Mouse (Mus musculus) thymus, postnatal 4 days (tissue): ENCODE measurements at regions not wholly inside any gene's neighbourhood (a gene's known extent, or its start where the extent isn't known, plus 50 kb on each side); places are given as distances from the start of the nearest gene placed in this dataset.
A peak's percentile ranks its signal among the peaks of the same experiment; 100 is the strongest.

Experiments used
- DNase-seq: peaks from one replicate; pipeline ENCODE4 v3.0.0; 2021

DNA sequence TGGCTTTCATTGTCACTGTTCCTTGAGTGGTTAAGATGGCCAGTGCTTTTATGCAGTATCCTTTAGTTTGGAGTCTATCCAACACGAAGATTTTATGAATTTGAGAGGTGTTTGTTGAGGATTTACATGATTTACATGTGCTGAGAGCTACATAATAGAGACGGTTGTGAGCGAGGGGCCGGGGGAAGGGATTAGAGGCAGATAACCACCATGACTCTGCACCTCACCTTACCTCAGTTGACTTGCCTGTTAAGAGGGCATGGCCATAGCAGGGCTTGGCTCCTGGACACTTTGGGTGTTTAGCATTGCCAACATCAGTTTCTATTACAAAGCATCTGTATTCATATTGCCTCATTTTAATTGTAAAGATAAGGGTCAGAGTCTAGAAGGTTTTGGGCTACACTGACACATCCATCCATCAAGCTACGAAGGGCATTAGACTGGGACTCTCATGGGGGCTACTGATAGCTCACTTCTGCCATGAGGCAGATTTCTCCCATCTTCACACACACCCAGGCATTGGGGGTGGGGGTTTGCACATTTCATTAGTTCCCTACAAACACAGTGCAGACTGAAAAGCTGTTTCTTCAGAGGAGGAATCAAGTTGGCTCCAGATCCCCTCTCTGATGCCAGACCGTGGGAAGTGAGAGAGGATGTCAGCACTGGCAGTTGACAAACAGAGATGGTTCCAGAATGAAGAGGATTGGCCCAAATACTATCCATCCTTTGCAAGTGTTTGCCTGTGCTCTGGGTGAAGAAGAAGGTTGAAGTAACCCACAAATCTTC is 139.9 kb downstream of the Gm11011 start:
- no peak for DNase-seq

DNA sequence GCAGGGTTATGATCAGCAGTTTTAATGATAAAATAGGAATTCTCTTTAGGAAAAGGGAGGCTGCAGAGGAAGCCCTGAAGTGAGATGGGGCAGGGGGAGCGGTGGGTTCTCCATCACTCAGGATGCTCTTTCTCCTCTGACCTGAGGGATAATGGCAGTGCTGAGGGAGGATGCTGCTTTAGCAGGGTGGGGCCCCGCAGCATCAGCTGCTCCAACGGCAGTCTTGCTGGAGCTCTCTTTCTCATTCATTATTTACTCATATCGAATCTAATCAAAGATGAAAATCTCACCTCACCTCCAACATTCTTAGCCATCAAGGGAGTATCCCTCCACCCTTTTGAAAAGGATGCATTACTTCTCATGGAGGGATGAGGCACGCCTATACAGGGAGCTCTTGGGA is 141.7 kb downstream of the Gm11011 start:
- DNase-seq: no peak

DNA sequence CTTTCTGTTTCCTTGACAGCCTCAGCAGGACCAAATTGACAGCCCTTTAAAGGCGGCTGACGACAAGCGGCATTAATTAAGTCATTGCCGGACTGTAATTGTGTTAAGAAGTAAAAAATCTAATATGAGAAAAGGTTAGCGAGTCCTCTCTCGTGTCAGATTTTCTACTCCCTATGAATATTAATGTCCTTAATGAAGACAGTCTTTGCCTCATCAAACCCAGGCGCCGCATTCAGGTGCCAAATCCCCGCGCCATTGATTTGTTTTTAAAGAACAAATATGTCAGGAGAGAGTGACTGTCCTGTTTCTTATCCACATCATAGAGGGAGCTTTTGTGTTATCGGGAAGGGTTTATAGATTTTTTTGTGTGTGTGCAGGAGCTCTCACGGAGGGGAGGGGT is 142.2 kb downstream of the Gm11011 start:
- no peak for DNase-seq

DNA sequence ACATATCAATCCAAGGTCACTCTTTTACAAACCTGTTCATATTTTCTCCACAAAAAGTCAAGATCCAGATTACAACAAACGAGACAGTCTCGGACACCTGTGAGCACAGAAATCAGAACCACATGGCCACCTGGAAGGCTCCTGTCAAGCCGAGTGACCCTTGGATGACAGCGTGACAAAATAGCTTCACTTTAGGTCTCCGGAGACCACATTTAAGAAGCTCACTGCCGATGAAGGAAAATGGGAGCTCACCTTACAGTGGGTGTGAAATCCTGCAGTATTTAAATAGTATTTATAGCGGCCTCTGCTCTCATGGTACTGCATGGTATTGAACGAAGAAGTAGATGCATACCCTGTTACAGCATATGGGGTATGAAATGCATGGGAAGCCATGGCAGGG is 144.3 kb downstream of the Gm11011 start:
- no peak for DNase-seq

DNA sequence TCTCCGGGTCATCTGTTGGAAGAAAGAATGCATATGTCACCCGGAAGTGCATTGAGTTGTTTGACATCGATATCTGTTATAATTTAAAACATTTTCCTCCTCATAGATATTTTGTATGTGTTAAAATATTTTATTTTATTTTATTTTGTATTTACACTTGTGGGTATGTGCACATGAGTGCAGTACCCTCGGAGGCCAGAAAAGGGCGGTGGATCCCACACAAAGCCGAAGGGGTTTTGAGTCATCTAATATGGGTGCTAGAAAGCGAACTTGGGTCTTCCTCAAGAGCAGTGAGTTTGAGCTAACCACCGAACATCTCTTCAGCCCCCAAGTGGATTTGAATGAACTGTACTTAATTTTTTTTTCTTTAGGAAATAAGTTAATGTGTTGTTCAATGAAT is 156.0 kb downstream of the Gm11011 start:
- peak; percentile 29 for DNase-seq

DNA sequence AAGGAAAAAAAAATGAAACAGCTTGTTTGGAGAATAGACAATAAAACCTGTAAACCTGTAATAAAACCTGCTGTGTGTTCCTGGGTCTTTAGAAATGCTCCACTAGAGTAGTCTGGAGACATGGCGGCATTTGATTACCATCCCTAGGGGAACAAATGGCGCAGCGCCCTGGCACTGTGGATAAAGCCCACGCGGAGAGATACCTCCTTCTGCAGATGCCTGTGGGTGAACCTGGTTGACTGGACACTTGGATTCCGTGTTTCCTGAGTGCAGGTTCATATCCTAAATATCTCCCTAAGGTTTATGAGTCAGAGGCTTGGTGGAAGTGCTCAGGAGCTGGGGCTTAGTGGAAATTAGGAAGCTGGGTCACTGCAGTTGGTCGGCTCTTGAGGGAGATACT is 158.1 kb downstream of the Gm11011 start:
- no peak for DNase-seq

DNA sequence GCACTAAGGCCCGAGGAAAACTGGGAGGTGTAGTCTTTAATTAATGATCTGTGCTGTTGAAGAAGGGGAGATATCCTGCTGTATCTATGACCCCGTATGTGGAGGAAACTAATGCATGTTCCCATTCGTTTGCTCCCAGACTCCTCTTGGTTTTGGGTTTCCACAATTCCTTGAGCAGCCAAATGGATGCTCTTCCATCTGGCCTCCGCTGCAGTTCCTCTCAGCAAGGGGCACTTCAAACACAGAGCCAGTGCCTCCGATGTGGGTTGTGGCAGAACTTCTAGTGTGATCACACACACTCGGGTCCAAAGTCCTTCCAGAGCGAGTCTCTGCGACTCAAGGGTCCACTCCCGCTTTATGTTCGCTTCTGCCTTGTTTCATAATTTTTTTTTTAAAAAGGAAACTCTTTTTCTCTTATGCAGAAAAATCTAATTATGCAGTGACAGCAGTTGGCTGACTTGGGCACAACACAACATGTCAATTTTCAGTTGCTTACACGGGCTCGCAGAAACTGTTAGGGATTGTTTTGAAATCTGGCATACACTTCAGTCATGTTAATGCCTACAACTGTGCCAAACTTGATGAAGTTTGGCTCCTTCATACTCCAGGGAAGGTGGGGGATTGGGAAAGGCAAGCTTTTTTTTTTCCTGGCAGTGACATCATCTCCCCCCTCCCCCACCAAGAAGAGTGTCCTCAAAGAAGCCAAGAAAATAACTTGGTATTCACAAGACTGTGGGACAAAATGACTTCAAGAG is 163.2 kb downstream of the Gm11011 start:
- no peak for DNase-seq

DNA sequence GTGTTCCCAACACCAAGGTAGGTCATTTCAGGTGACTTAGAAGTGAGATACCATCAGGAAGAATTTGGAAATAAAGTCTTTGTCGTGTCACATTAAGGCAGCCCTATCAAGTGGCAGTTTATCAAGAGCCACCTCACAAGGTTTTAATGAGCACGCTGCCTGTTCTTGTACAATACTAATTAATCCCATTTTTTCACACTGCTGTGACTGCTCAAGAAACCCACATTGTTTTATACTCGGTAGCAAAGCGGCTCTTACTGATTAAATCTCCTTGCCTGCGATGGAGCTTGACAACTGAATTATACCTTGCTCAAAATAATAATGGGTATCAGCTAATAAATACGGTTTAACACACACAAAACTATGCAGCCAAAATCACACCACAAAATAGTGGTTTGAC is 175.2 kb downstream of the Gm11011 start:
- no peak for DNase-seq

DNA sequence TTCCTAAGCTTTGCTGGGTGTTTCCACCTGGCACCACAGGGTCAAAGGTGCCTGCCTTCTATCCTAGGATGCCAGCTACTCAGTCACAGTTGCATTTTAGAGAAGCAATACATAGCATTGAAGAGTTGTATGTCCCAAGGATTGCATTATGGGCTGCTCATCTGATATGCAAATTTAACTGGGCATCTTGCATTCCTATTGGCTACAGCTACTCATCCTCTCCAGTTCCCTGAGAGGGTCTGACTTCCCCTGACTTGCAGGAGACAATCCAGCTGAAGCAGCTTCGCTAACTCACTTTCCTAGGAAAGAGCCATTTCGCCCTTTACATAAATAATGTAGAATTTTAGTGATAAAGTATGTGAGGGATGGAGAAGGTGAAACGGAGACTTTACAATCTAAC is 177.5 kb downstream of the Gm11011 start:
- DNase-seq: no peak

DNA sequence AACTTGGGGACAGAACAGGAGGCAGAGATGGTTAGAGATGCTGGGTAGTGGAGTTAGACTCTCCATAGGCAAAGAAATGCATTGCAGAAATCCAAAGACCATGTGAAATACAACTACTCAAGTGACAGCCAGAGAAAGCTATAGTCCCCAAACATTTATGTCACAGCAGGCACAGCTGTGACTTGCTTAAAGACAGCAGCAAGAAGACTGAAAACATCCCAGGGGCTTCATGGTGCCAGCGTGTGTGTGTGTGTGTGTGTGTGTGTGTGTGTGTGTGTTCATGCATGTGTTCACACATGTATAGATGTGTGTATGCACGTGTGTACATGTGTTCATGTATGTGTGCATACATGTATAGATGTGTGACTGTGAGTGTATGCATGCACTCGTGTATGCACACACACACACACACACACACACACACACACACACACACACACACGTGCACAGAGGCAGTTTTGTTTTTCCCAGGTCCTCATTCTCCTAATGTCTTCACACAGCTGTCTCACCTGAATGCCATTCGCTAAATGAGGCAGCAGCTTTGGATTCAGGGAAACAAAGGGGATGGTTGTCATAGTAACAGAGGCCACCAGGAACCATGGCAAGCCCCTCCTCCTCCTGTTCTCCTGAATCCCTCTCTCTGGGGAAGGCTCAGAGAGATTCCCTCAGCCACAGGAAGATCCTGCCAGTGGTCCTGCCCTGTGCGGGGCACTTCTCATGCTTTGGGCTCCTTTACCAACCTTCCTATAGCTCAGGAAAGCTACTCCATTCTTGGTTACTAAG is 182.4 kb downstream of the Gm11011 start:
- no peak for DNase-seq

DNA sequence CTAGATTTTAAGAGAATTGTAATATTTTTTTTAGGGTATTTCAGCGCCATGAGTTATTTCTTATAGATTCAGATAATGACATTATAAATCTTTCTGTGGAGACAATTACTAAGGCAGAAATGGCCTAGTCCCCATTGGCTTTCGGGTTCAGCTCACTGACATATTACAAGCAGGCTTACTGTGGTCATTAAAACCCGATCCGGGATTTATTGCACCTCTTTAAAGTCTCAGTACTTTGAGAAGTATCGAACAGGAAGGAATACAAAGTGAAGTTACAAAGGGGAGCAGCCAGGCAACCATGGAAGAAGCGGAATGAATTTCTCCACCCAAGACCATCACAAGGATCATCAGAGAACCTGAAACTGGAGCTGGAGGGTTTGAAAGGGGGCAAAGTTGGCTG is 189.8 kb downstream of the Gm11011 start:
- DNase-seq: no peak

DNA sequence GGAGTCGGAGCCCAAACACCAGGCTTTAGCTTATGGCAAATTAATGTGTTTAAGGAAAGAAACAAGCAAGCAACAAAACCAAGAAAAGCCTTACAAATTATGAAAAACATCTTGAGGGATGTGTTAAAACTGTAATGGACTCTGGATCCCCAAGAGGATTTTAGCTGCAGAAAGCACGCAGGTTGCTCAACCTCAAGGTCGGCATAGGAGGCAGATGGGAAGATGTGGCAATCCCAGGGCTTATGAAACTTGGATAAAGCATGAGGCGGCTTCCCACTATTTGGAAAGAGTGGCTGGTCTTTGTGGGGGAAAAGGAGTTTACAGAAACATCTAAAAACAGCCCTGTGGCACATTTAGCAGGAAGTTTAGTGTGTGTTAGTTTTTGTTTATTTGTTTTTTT is 190.5 kb downstream of the Gm11011 start:
- no peak for DNase-seq

DNA sequence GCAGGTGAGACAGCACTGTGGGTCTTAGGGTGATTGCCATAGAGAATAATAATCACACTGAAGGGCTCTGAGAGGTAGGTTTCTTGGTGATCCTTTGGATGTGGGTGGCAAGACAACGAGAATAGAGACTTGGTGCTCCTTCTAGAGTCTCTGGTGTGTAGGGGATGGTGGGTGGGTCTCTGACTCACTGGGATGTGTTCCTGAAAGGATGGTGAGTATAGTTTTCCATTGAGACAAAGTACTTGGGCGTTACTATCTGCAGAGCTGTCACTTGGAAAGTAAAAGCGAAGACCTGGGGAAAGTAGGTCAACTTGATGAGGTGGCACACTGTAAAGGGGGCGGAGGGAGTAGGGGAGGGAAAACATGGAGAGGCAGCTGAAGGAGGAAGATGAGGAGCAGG is 191.3 kb downstream of the Gm11011 start:
- no peak for DNase-seq

DNA sequence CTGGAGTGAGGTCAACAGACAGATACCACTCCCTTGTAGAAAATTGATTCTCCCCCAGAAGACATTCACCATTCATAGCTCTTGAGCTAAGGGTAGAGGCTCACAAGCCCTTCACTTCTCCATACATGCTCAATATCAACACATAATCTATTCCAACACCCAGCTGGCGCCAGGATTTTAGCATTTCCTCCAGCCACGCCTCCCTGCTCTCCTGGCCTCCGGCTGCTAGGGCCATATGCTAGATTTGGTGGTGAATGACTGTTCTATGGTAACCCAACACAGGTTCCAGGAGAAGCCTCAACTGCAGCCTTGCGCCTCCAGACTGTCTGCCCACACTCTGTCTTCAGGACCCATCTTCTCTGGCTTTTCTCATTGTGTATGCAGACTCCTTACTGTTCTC is 197.9 kb downstream of the Gm11011 start:
- DNase-seq: no peak

DNA sequence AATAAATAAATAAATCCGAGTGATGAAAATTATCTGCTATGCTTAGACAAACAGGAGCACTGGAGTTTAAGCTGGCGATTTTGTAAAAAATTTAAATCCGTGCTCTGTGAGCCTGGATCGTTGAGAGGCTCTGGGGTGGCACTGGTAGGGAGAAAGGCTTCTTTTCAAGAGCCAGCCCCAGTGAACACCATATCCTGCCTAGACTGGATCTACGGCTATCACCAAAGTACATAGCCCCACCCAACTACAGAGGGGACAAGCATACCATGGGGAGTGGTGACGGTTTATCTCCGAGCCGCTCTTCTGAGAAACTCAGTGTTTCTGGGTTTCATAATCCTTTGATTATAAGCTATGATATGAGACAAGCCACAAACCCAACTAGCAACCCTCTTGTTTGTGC is 199.0 kb downstream of the Gm11011 start:
- no peak for DNase-seq

DNA sequence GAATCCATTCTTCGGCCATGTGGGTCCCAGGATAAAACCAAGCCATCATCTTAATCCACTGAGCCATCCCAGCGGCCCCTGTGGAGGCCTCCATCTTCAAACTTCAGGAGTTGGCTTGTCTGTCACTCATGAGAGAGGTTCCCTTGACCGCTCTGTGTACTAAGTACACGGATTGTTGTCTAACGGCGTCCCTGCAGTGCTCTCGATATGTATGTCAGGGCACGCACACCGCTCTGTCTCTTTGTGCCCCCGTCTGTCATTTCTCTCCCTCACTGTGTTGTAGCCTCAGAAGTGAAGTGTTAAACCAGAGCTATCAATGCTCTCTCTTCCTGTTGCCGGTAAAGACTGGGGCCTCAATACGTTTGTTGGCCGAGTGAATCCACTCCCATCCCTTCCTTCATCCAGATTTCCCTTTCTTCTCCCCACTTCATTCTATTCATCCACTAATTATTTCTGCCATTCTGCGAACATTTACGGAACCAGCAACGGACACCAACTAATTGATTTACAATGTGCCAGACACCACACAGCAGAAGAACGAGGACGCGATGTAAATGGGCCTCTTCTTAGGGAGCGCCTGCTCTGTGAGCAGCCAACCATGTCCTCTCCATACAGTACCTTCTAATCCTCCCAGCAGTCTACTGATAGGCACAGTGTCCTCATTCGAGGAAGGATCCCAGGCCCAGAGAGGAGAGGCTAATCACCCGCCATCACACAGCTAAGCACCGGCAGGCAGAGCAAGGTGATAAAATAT is 199.6 kb downstream of the Gm11011 start:
- DNase-seq: no peak

DNA sequence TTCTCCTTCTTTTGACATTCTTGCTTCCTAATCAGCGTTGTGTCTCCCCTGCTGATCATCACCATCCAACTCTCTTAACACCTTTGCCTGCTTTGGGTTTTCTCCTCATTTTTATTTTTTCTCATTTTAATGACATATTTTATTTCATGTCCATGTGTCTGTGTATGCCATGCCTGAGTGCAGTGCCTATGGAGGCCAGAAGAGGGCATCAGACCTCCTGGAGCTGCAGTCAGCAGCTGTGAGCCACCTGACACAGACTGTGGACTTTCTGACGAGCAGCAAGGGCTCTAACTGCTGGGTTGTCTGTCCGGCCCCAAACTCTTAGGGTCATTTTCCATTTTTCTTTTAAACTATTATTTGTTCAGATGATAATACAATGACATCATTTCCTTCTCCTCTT is 203.8 kb downstream of the Gm11011 start:
- no peak for DNase-seq

DNA sequence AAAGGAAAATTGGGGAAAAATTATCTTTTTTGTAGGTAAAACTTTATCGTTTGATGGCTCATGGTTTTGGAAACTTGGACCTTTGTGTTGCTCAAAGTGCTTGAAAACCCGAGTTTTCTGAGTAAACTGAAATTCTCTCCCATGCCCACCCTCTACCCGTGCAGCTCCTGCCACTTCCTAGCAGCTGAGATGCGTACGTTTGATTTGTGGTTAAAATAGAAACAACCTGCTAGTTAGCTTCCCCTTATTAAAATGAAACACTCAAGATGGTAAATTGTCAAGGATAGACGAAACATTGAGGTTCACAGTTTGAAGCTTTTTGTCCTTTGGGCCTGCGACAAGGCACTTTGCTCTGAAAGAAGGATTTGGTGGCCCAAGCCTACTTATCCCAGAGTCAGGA is 214.5 kb downstream of the Gm11011 start:
- no peak for DNase-seq

DNA sequence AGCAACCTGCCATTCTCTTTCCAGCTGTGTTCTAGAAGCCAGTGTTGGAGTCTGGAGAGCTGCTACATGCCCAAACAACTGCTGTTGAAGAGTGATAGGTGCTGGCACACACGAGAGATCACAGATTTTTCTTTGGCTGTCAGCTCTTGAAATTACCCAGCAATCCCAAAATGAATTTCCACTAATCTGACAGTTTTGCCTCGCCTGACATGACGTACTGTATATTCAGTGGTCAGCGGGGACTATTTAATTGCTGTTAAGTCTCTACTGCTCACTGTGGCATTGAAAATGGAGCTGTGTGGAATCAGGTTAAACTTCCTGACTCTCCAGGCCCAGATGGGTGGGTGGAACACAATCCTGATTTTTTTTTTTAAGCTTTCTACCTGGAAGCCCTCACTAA is 222.5 kb downstream of the Gm11011 start:
- no peak for DNase-seq

DNA sequence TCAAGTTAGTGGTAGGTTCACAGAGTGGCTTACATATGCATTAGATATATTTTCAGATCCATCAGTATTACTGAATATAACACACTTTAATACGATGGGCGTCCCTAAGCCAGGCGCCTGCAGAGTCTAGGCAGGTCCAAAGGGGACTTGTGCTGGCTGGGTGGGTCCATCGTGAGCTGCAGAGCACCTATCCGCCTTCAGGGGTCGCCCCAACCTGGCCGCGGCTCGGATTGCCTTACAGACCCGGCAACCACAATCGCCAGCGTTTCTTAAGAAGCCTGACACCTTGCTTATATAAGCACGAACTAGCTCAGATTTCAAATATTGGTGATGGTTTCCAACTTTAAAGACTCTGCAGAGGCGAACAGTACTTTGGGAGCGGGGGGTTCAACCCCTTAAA is 227.3 kb downstream of the Gm11011 start:
- peak; percentile 67 for DNase-seq

DNA sequence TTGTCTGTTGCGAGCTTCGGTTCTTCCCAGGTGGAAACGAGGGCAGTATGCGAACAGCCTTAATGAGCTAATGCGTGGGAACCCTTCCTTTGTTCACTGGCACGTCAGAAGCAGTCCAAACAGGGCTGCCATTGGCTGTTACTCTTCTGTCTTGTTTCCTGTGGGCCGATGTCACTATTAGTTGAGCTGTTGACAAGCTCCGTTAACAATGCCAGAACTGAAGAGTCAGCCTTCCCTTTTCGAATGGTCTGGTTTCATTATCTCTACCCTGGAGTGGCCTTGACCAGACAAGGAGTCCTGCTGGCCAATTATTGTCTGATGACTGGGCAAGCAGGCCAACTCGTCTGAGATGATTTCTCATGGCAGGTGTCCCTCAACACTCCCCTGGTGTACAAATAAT is 230.1 kb downstream of the Gm11011 start:
- no peak for DNase-seq

DNA sequence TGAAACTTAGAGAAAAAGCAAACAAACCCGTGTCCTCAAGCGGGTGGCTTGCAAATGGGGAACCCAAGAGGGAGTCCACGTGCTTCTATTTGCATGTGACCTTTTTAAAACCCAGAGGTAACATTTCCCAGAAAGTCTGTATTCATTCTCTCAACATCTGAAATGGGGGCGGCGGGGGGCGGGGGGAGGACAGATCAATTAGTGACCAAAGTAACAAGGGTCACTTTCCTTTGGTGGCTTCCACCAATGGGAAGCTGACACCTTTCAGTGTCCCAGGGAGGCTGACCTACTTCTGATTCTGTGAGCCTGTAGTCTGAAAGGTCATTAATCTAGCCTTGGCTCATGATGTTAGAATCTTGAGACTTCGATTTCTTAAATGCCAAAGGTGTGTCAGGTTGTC is 236.0 kb downstream of the Gm11011 start:
- DNase-seq: no peak

DNA sequence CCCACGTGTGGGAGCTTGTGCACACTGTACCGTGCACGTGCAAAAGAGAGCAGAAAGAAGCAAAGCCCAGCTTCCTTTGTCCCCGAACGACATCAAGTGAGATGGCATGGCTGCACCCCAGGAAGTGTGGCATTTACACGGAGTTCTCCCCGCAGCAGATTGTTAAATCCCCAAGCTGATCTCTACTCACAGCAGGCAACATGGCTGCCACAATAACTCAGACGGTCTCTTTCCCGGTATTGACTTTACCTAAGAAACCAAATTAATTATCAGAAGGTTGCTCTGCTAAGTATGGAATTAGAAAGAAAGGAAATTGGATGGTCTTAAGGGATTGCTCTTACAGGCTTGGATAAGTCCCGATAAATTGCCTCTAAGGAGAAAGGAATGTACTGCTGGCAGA is 241.4 kb downstream of the Gm11011 start:
- DNase-seq: no peak
